Mouse (Mus musculus): Measurements from ENCODE around the gene Plekho1. TPM values are rescaled to one million over a fixed set of nuclear protein-coding genes. Genes with fewer than 3 reads are reported as not detected.

The Plekho1 gene
- polyA plus RNA-seq, 1 experiment from 2014 or later, result 53.5 TPM

DNA sequence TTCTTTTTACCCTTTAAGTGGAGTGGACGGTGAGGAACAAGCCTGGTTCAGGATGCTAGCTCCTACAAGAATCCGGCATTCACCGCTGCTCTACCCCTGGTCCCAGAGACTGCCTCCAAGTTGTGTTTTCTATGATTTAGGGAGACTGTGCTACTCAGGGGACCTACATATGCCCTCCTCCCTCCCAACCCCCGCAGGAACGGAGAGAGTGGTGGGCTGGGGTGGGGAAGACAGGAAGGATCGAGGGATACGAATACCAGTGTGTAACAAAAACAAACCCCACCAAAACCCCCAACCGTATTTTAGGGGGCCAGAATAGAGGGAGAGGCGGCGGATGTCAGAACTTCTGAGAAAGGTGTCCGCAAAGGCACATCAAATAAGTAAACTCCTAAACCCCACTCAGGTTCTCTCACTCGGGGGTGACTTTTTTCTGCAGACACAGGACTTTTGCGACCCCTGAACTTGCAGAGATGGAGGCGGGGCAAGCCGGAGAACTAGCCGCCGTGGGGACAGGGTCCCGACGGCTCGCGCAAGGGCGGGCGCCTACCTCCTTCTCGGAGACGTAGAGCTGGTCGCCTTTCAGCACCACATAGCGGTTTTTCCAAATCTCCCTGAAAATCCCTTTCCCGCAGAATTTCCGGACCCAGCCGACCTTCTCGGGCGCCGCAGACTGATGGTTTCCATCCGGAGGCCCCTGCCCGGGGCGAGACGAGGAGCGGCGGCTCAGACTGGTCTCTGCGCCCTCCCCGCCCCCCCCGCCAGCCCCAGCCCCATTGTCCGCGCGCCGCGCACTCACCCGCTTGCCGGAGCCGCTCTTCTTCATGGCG, 613 bp downstream of the Plekho1 start:
- peaks cover 14% of the 10 kb centered on the region; the same call in 1 of the 2 replicates for H3K4me1 ChIP-seq (ENCODE audit: insufficient read depth, low read depth, low read length)
- H3K27ac ChIP-seq (ENCODE audit: low read length), result peak overlapping the region; percentile 94
- ATAC-seq (peak; percentile 38), DNase-seq (ENCODE audit: low spot score) (peak; percentile 52)
- 3% methylated on average over 38 of the region's 51 CpGs for WGBS
- H3K4me2 ChIP-seq (replicated peaks; ENCODE audit: low read depth, low read length), result peak overlapping the region; percentile 92
- H3K36me3 ChIP-seq (ENCODE audit: insufficient read depth, low read length), result no peaks in the 10 kb centered on the region
- H3K9me3 ChIP-seq (ENCODE audit: low read length), result no peaks in the 10 kb centered on the region
- H3K9ac ChIP-seq (replicated peaks; ENCODE audit: low read depth), result peak overlapping the region; percentile 57
- H3K4me3 ChIP-seq (ENCODE audit: low read depth, low read length), result peak overlapping the region; percentile 77
- H3K27me3 ChIP-seq (replicated peaks; ENCODE audit: insufficient read depth, low read length), result no peaks in the 10 kb centered on the region
- TF ChIP-seq EP300 (IDR thresholded peaks at IDR 0.05), result no peak
- no peak for TF ChIP-seq CTCF (IDR thresholded peaks at IDR 0.05)

DNA sequence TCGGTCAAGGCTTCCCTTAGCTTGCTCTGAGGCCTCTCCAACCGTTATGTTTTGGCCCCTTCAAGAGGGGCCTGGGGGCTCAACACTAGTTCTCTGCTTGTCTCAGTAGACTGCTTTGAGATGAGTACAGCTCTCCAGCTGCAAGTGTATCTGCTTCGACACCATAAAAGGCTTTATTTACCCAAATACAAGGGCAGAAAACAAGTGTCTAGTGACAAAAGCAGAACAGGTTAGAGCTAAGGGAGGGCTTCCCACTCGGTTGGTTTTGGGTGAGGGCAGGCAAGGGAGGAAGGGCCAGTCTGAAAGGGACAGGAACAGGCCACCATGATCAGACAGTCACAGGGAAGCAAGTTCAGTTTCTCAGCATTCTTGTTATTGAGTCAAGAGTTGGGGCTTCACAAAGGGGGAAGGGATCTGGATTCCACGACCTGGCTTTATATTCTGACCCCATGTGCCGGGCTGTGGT, 1.4 kb downstream of the Plekho1 start:
- Histone ChIP-seq H3K4me3 (ENCODE audit: low read depth, low read length) (peak overlapping the region; percentile 77), H3K9me3 (ENCODE audit: low read length) (no peaks in the 10 kb centered on the region), H3K27ac (ENCODE audit: low read length) (peak overlapping the region; percentile 94), H3K4me2 (replicated peaks; ENCODE audit: low read depth, low read length) (peak overlapping the region; percentile 92), H3K36me3 (ENCODE audit: insufficient read depth, low read length) (no peaks in the 10 kb centered on the region), H3K4me1 (ENCODE audit: insufficient read depth, low read depth, low read length) (peaks cover 14% of the 10 kb centered on the region; the same call in 1 of the 2 replicates), H3K27me3 (replicated peaks; ENCODE audit: insufficient read depth, low read length) (no peaks in the 10 kb centered on the region), H3K9ac (replicated peaks; ENCODE audit: low read depth) (peak overlapping the region; percentile 57)
- DNase-seq (ENCODE audit: low spot score) (peak; percentile 52), ATAC-seq (no peak)
- TF ChIP-seq EP300 (IDR thresholded peaks at IDR 0.05) (no peak), CTCF (IDR thresholded peaks at IDR 0.05) (no peak)
- 18% methylated on average over 6 of the region's 6 CpGs for WGBS

DNA sequence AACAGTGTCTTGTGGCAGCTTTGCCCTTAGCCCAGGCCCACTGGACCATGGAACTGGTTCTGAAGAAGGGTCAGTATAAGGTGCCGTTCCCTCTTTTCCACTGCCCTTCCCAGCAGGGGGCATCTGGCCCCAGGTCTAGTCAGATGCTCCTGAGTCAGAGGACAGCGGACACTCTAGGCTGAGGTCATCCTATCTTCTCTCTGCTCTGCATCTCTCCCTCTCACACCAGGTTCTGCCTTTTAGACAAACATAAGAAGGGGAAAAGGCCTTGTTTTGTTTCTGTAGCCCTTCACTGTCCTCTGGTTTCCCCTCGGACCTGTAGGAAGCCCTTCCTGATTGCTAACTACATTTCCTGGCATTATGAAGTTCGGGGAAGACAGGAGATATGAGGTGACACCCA, 1.9 kb downstream of the Plekho1 start:
- no peak overlapping the region for H3K9ac ChIP-seq (replicated peaks; ENCODE audit: low read depth)
- peaks cover 14% of the 10 kb centered on the region; the same call in 1 of the 2 replicates for H3K4me1 ChIP-seq (ENCODE audit: insufficient read depth, low read depth, low read length)
- peak overlapping the region; percentile 92 for H3K4me2 ChIP-seq (replicated peaks; ENCODE audit: low read depth, low read length)
- WGBS, result 27% methylated on average over 4 of the region's 4 CpGs
- H3K9me3 ChIP-seq (ENCODE audit: low read length), result no peaks in the 10 kb centered on the region
- H3K27ac ChIP-seq (ENCODE audit: low read length), result peak overlapping the region; percentile 94
- H3K27me3 ChIP-seq (replicated peaks; ENCODE audit: insufficient read depth, low read length), result no peaks in the 10 kb centered on the region
- no peaks in the 10 kb centered on the region for H3K36me3 ChIP-seq (ENCODE audit: insufficient read depth, low read length)
- peak; percentile 64 for DNase-seq (ENCODE audit: low spot score)
- TF ChIP-seq EP300 (IDR thresholded peaks at IDR 0.05) (peak; percentile 86), CTCF (IDR thresholded peaks at IDR 0.05) (peak; percentile 56)
- ATAC-seq, result peak; percentile 43
- H3K4me3 ChIP-seq (ENCODE audit: low read depth, low read length), result peak overlapping the region; percentile 77

DNA sequence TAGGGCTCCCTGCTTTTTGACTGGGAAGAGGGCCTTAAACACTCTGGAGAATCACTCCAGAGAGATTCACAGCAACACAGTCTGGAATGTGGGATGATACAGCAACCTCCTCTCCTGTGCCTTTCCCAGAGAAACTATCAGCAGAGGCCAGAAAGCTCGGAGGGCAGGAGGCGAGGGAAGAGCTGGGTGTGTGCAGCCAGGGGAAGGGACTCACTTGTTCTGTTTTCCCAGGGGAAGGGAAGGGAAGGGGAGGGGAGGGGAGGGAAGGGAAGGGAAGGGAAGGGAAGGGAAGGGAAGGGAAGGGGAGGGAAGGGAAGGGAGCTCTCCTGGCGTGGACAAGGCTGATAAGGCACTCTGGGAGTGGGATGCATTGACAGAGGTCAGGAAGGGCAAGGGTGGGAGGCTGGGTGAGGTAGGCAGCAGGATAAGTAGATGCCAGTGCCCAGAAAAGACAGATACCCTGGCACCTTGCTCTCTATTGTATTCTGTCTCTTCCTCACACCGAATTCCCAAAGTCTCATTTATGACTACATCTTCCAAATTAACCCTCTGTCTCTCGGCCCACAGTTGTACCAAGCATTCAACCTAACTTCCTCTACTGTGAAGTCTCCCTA, 2.7 kb downstream of the Plekho1 start:
- H3K27ac ChIP-seq (ENCODE audit: low read length), result peak overlapping the region; percentile 94
- ATAC-seq, result peak; percentile 19
- no peak overlapping the region for H3K9ac ChIP-seq (replicated peaks; ENCODE audit: low read depth)
- peak; percentile 46 for DNase-seq (ENCODE audit: low spot score)
- TF ChIP-seq EP300 (IDR thresholded peaks at IDR 0.05), result peak; percentile 31; the same call in 1 of the 2 replicates
- no peak for TF ChIP-seq CTCF (IDR thresholded peaks at IDR 0.05)
- H3K4me1 ChIP-seq (ENCODE audit: insufficient read depth, low read depth, low read length), result peaks cover 14% of the 10 kb centered on the region; the same call in 1 of the 2 replicates
- H3K36me3 ChIP-seq (ENCODE audit: insufficient read depth, low read length), result no peaks in the 10 kb centered on the region
- H3K9me3 ChIP-seq (ENCODE audit: low read length), result no peaks in the 10 kb centered on the region
- H3K27me3 ChIP-seq (replicated peaks; ENCODE audit: insufficient read depth, low read length), result no peaks in the 10 kb centered on the region
- no peak overlapping the region; the same call in 1 of the 2 replicates for H3K4me3 ChIP-seq (ENCODE audit: low read depth, low read length)
- 30% methylated on average over 5 of the region's 5 CpGs for WGBS
- H3K4me2 ChIP-seq (replicated peaks; ENCODE audit: low read depth, low read length), result peak overlapping the region; percentile 92

DNA sequence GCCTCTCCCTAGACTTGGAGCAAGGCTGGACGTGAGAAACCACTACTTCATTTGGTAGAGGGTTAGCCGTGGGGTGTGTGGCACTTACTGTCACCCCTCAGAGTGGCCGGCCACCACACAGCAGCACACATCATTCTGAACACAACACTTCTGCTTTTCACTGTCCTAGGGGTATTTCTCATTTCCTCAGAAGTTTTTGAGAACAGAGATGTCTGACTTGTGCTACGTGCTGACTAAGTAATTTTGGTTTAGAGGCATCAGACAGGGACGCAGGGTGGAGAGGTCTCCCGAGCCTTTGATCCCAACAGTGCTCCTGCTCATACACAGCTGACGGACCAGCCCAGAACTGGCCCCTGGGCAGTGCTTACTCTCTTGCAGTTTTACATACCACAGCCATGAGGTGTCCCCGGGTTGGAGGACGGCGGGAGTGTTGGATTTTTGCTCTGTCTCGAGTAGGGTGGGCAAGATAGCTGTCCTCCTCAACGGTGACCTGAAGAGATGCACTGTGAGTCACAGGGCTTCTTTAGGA, 5.3 kb downstream of the Plekho1 start:
- TF ChIP-seq CTCF (IDR thresholded peaks at IDR 0.05), result no peak
- H3K4me3 ChIP-seq (ENCODE audit: low read depth, low read length), result no peak overlapping the region
- H3K27ac ChIP-seq (ENCODE audit: low read length), result no peak overlapping the region
- H3K4me1 ChIP-seq (ENCODE audit: insufficient read depth, low read depth, low read length), result peaks cover 26% of the 10 kb centered on the region
- H3K9ac ChIP-seq (replicated peaks; ENCODE audit: low read depth), result no peak overlapping the region
- DNase-seq (ENCODE audit: low spot score) (peak; percentile 52), ATAC-seq (peak; percentile 21)
- no peaks in the 10 kb centered on the region for H3K9me3 ChIP-seq (ENCODE audit: low read length)
- no peaks in the 10 kb centered on the region for H3K36me3 ChIP-seq (ENCODE audit: insufficient read depth, low read length)
- H3K4me2 ChIP-seq (replicated peaks; ENCODE audit: low read depth, low read length), result no peak overlapping the region
- no peaks in the 10 kb centered on the region for H3K27me3 ChIP-seq (replicated peaks; ENCODE audit: insufficient read depth, low read length)
- 58% methylated on average over 12 of the region's 12 CpGs for WGBS

DNA sequence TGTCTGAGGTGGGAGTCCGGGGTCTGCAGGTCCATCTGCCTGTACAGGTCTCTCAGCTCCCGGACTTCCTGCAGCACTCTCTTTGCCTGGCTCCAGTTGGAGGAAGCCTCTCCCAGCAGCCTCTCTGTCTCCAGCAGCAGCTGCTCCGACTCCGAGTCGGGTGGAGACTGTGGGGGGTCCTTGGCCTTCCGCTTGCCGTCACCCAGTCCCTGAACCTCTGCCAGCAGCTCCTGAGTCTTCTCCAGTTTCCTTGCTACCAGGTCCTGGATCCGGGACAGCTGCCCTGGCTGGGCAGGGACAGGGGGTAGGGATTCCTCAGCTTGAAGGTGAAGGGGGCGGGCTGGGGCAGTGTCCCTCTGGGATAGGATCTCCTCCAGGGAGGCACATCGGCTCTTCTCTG, 6.8 kb downstream of the Plekho1 start:
- peak; percentile 88 for DNase-seq (ENCODE audit: low spot score)
- 41% methylated on average over 10 of the region's 10 CpGs for WGBS
- peaks cover 26% of the 10 kb centered on the region for H3K4me1 ChIP-seq (ENCODE audit: insufficient read depth, low read depth, low read length)

More for the DNA sequence above, 6.8 kb downstream of the Plekho1 start:
- H3K9ac ChIP-seq (replicated peaks; ENCODE audit: low read depth), result no peak overlapping the region
- no peaks in the 10 kb centered on the region for H3K27me3 ChIP-seq (replicated peaks; ENCODE audit: insufficient read depth, low read length)
- no peaks in the 10 kb centered on the region for H3K36me3 ChIP-seq (ENCODE audit: insufficient read depth, low read length)
- ATAC-seq, result peak; percentile 30
- H3K27ac ChIP-seq (ENCODE audit: low read length), result peak overlapping the region; percentile 60
- TF ChIP-seq EP300 (IDR thresholded peaks at IDR 0.05) (no peak), CTCF (IDR thresholded peaks at IDR 0.05) (no peak)
- H3K4me2 ChIP-seq (replicated peaks; ENCODE audit: low read depth, low read length), result no peak overlapping the region
- no peak overlapping the region for H3K4me3 ChIP-seq (ENCODE audit: low read depth, low read length)
- no peaks in the 10 kb centered on the region for H3K9me3 ChIP-seq (ENCODE audit: low read length)
